ENCODE assay signal across 8 mouse cellular contexts in genomic region chr13:76384664-76385435, GRCm38 (mm10). TPM values are rescaled to one million over a fixed set of nuclear protein-coding genes. Genes with fewer than 3 reads are reported as not detected.
DNase-seq lines count a peak whose midpoint lies in the region; ATAC-seq and TF ChIP-seq lines count a peak whose summit lies in the region.

No protein-coding gene starts in this region.

- TF ChIP-seq CTCF in liver, postnatal 0 days (IDR thresholded peaks at IDR 0.05; ENCODE audit: low read depth): peak; percentile 47

- H3K4me2 ChIP-seq in forebrain, embryonic 13.5 days: peak overlapping the region; percentile 99
- peak overlapping the region; percentile 93 for H3K4me2 ChIP-seq in liver, postnatal 0 days (ENCODE audit: low read depth, low read length)
- H3K4me2 ChIP-seq in neural tube, embryonic 11.5 days (ENCODE audit: low read depth): peak overlapping the region; percentile 97

- ATAC-seq in forebrain, embryonic 13.5 days: peak; percentile 92
- ATAC-seq in liver, postnatal 0 days: peak; percentile 55
- peak; percentile 91 for ATAC-seq in neural tube, embryonic 11.5 days (ENCODE audit: insufficient read depth, low FRiP score, low TSS enrichment)

- intact Hi-C loops in heart, postnatal 25 days (cut with DNase I): no loop called here

- no peak overlapping the region for H3K27ac ChIP-seq in forebrain, embryonic 13.5 days
- H3K27ac ChIP-seq in liver, postnatal 0 days (ENCODE audit: low read depth): no peak overlapping the region
- no peak overlapping the region for H3K27ac ChIP-seq in neural tube, embryonic 11.5 days (ENCODE audit: low read depth, low read length)

- peaks cover 10% of the 10 kb centered on the region; the same call in 1 of the 2 replicates for H3K4me1 ChIP-seq in forebrain, embryonic 13.5 days
- H3K4me1 ChIP-seq in liver, postnatal 0 days (ENCODE audit: insufficient read depth): peaks cover 13% of the 10 kb centered on the region
- peaks cover 2% of the 10 kb centered on the region; the same call in 1 of the 2 replicates for H3K4me1 ChIP-seq in neural tube, embryonic 11.5 days (ENCODE audit: control insufficient read depth, insufficient read depth, low read length)

- DNase-seq in ES-CJ7 (ENCODE audit: low read depth, low spot score): peak; percentile 32
- peak; percentile 43 for DNase-seq in c-Kit-positive CD71-negative TER-119-negative erythroid progenitor cells, embryonic 14.5 days (ENCODE audit: low read depth)
- DNase-seq in heart, postnatal 25 days (ENCODE audit: low spot score): peak; percentile 6
- peak; percentile 64 to 73 for DNase-seq in kidney, postnatal 4 days
- peak; percentile 49 for DNase-seq in liver, postnatal 0 days
- DNase-seq in neural tube, embryonic 11.5 days (ENCODE audit: low spot score): peak; percentile 81
- peak; percentile 22 for DNase-seq in thymus, postnatal 14 days

- H3K4me3 ChIP-seq in forebrain, embryonic 13.5 days: peak overlapping the region; percentile 74
- peak overlapping the region; percentile 55 for H3K4me3 ChIP-seq in liver, postnatal 0 days (ENCODE audit: low read depth, low read length)
- H3K4me3 ChIP-seq in neural tube, embryonic 11.5 days (ENCODE audit: low read depth, low read length): peak overlapping the region; percentile 58

- no peaks in the 10 kb centered on the region for H3K36me3 ChIP-seq in forebrain, embryonic 13.5 days (ENCODE audit: poor library complexity, severe bottlenecking)
- no peaks in the 10 kb centered on the region for H3K36me3 ChIP-seq in liver, postnatal 0 days (replicated peaks; ENCODE audit: insufficient read depth, low read length)
- no peaks in the 10 kb centered on the region for H3K36me3 ChIP-seq in neural tube, embryonic 11.5 days (ENCODE audit: control insufficient read depth, insufficient read depth, low read length)

- H3K9ac ChIP-seq in forebrain, embryonic 13.5 days: peak overlapping the region; percentile 74
- H3K9ac ChIP-seq in liver, postnatal 0 days (replicated peaks): no peak overlapping the region; the same call in 1 of the 2 replicates
- H3K9ac ChIP-seq in neural tube, embryonic 11.5 days (ENCODE audit: low read length): peak overlapping the region; percentile 64

- under 1% methylated on average over 57 of the region's 58 CpGs for WGBS in forebrain, embryonic 13.5 days
- WGBS in liver, postnatal 0 days (ENCODE audit: insufficient replicate concordance): 1% methylated on average over 46 of the region's 58 CpGs
- 2% methylated on average over 54 of the region's 58 CpGs for WGBS in neural tube, embryonic 11.5 days

- H3K9me3 ChIP-seq in forebrain, embryonic 13.5 days (replicated peaks): no peaks in the 10 kb centered on the region
- no peaks in the 10 kb centered on the region for H3K9me3 ChIP-seq in liver, postnatal 0 days (ENCODE audit: low read length)
- no peaks in the 10 kb centered on the region for H3K9me3 ChIP-seq in neural tube, embryonic 11.5 days (ENCODE audit: control insufficient read depth, low read length)

- no peak for TF ChIP-seq EP300 in liver, postnatal 0 days (IDR thresholded peaks at IDR 0.05; ENCODE audit: low read depth)

- peaks cover 21% of the 10 kb centered on the region for H3K27me3 ChIP-seq in forebrain, embryonic 13.5 days
- H3K27me3 ChIP-seq in liver, postnatal 0 days (ENCODE audit: insufficient read depth, low read length): peaks cover 30% of the 10 kb centered on the region
- peaks cover 16% of the 10 kb centered on the region for H3K27me3 ChIP-seq in neural tube, embryonic 11.5 days (ENCODE audit: control insufficient read depth, insufficient read depth, low read length)

RNA-seq across cellular contexts. Expression of gene Mctp1, which starts 0.5 kb away (rescaled TPM):
- 3.1 and 7.7 TPM in 2 replicates for polyA plus RNA-seq in forebrain, embryonic 13.5 days (2015; fragmentation: Nextera tagmentation; extraction: Ambion mirVana)
- total RNA-seq in heart, postnatal 25 days (2021): 1 to 10 TPM; 1.8 to 2.3 TPM
- polyA plus RNA-seq in liver, postnatal 0 days (2015; fragmentation: Nextera tagmentation; extraction: Ambion mirVana): 2.3 and 2.6 TPM in 2 replicates
- 0.37 and 0.44 TPM in 2 replicates for polyA plus RNA-seq in neural tube, embryonic 11.5 days (2014; fragmentation: Nextera tagmentation; extraction: Ambion mirVana)

Comparison
In these comparisons a context has a peak if more than half of its experiments do, and no peak if none do; other contexts are left out.
1. DNase-seq: peak in every context shown above with its lines; median percentile 81 in neural tube, embryonic 11.5 days; 68 in kidney, postnatal 4 days; 49 in liver, postnatal 0 days; 43 in c-Kit-positive CD71-negative TER-119-negative erythroid progenitor cells, embryonic 14.5 days; 32 in ES-CJ7; 22 in thymus, postnatal 14 days; 6 in heart, postnatal 25 days.